Mouse (Mus musculus) liver, embryonic 11.5 days (tissue): ENCODE results near the gene Naxd. TPM values are rescaled to one million over a fixed set of nuclear protein-coding genes. Genes with fewer than 3 reads are reported as not detected.

Experiments used
- ATAC-seq: fragments of 200-750 bp; cut with Nextera tagmentation; replicated peaks from 2 replicates; pipeline ENCODE4 v1.8.0; 2017; ENCODE audit warnings: moderate number of reproducible peaks, mild to moderate bottlenecking, moderate TSS enrichment, moderate library complexity; ENCODE audit not compliant: low FRiP score
- DNase-seq: peaks from one replicate; pipeline ENCODE4 v3.0.0-alpha.2; 2017; ENCODE audit warnings: low spot score
- H3K27ac ChIP-seq: fragments of 300-500 bp; sonication (generic); 2 replicates; pipeline ENCODE4 v1.5.1; 2014; ENCODE audit warnings: mild to moderate bottlenecking, low read depth, low read length, control low read depth
- H3K27me3 ChIP-seq: fragments of 300-500 bp; sonication (generic); replicated peaks from 2 replicates; pipeline ENCODE4 v1.6.1; 2014; ENCODE audit warnings: low read length, mixed read lengths; ENCODE audit not compliant: control insufficient read depth, insufficient read depth
- H3K36me3 ChIP-seq: fragments of 300-500 bp; sonication (generic); 2 replicates; pipeline ENCODE4 v1.6.1; 2014; ENCODE audit warnings: mild to moderate bottlenecking, low read length, moderate library complexity, mixed read lengths; ENCODE audit not compliant: control insufficient read depth, insufficient read depth
- H3K4me1 ChIP-seq: fragments of 300-500 bp; sonication (generic); replicated peaks from 2 replicates; pipeline ENCODE4 v1.6.1; 2014; ENCODE audit warnings: low read length, mixed read lengths; ENCODE audit not compliant: control insufficient read depth, insufficient read depth
- H3K4me2 ChIP-seq: fragments of 300-500 bp; sonication (generic); 2 replicates; pipeline ENCODE4 v1.6.1; 2014; ENCODE audit warnings: mild to moderate bottlenecking, control low read depth, moderate library complexity
- H3K4me3 ChIP-seq: fragments of 300-500 bp; sonication (generic); 2 replicates; pipeline ENCODE4 v1.5.1; 2014; ENCODE audit warnings: low read depth, low read length, control low read depth
- H3K9ac ChIP-seq: fragments of 300-500 bp; sonication (generic); 2 replicates; pipeline ENCODE4 v1.6.1; 2014; ENCODE audit warnings: low read depth, low read length, control low read depth
- H3K9me3 ChIP-seq: fragments of 300-500 bp; sonication (generic); 2 replicates; pipeline ENCODE4 v1.6.1; 2016; ENCODE audit warnings: low read length, inconsistent platforms, mixed read lengths; ENCODE audit not compliant: control insufficient read depth
- whole genome bisulfite sequencing: fragments of 180-500 bp; shearing (Covaris S2); extraction: QIAGEN DNeasy Blood & Tissue Kit; methylation state at CpG from one replicate; pipeline ENCODE4 v1.1.7; 2014; 5-methylcytosine and 5-hydroxymethylcytosine counted together
- polyA plus RNA-seq: library from polyadenylated mRNA; unstranded; fragments of >200 nt; fragmentation: Nextera tagmentation; extraction: Ambion mirVana; gene quantifications from 2 replicates; pipeline ENCODE4 v1.2.1, GENCODE M21; 2014

The Naxd gene
- polyA plus RNA-seq, 1 experiment from 2014 or later = 73.8 TPM

DNA sequence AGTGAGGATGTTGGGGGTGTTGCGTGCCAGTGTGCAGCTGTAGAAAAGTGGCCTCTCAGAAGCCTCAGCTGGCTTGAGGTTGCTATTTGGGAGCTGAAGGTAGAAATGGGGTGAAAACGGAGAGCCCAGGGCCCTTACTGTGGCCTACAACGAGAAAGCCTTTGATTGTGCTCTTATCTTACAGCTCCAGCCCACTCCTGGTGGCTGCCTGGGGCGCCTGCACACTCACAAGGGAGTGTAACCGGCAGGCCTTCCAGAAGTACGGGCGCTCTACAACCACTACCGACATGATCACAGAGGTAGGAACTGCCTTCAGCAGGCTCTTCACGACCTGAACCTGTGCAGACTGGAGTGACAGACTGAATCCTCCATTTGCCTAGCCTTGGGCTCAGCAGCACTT is 15.4 kb downstream of the Naxd start:
- ATAC-seq = peak; percentile 86
- H3K4me3 ChIP-seq = no peak overlapping the region
- DNase-seq = no peak
- peak overlapping the region; percentile 83 for H3K27ac ChIP-seq
- 54% methylated on average over 9 of the region's 9 CpGs for WGBS
- peak overlapping the region; percentile 17 for H3K9ac ChIP-seq
- H3K9me3 ChIP-seq = no peaks in the 10 kb centered on the region
- H3K27me3 ChIP-seq = no peaks in the 10 kb centered on the region
- peaks cover 32% of the 10 kb centered on the region for H3K4me1 ChIP-seq
- H3K4me2 ChIP-seq = peak overlapping the region; percentile 45
- H3K36me3 ChIP-seq = peaks cover 52% of the 10 kb centered on the region

DNA sequence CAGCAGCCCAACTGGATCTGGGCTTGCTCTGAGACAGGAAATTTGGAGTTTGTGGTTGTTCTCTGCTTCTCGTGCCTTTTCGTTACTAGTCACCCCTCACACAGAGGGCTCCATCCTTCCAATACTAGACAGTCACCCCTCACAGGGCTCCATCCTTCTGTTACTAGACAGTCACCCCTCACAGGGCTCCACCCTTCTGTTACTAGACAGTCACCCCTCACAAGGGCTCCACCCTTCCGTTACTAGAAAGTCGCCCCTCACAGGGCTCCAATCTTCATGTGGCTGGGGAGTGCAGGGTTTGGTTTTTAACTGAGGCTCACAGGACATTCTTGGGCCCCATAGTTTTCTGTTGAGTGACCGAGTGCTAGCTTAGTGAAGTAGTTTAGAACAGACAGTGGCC is 15.9 kb downstream of the Naxd start:
- H3K9ac ChIP-seq = peak overlapping the region; percentile 12; the same call in 1 of the 2 replicates
- 68% methylated on average over 5 of the region's 5 CpGs for WGBS
- no peak overlapping the region for H3K4me3 ChIP-seq
- H3K9me3 ChIP-seq = no peaks in the 10 kb centered on the region
- H3K4me2 ChIP-seq = peak overlapping the region; percentile 45
- H3K4me1 ChIP-seq = peaks cover 32% of the 10 kb centered on the region
- no peaks in the 10 kb centered on the region for H3K27me3 ChIP-seq
- peak; percentile 66 for ATAC-seq
- H3K36me3 ChIP-seq = peaks cover 52% of the 10 kb centered on the region
- peak overlapping the region; percentile 83 for H3K27ac ChIP-seq
- no peak for DNase-seq

DNA sequence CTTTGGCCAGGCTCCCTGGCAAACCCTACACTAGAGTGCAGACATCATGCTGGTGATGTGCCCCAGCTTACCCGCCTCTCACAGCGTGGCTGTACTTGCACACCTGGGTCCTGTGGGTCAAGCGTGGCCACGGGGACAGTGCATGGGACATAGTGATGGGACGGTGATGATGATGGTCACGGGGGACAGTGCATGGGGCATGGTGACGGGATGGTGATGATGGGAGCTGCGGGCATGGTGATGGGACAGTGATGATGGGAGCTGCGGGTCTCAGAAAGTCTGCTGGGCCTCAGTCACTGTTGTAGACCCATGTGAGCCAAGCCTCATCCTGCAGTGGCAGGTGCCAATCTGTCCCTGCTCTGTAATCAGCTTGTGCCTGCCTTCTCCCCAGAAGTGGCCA is 19.0 kb downstream of the Naxd start:
- Histone ChIP-seq H3K27me3 (no peaks in the 10 kb centered on the region), H3K36me3 (peaks cover 37% of the 10 kb centered on the region), H3K9me3 (no peaks in the 10 kb centered on the region), H3K27ac (no peak overlapping the region), H3K4me2 (no peak overlapping the region), H3K4me1 (peaks cover 32% of the 10 kb centered on the region), H3K9ac (no peak overlapping the region), H3K4me3 (no peak overlapping the region)
- WGBS = 95% methylated on average over 9 of the region's 9 CpGs
- DNase-seq = no peak
- no peak for ATAC-seq

DNA sequence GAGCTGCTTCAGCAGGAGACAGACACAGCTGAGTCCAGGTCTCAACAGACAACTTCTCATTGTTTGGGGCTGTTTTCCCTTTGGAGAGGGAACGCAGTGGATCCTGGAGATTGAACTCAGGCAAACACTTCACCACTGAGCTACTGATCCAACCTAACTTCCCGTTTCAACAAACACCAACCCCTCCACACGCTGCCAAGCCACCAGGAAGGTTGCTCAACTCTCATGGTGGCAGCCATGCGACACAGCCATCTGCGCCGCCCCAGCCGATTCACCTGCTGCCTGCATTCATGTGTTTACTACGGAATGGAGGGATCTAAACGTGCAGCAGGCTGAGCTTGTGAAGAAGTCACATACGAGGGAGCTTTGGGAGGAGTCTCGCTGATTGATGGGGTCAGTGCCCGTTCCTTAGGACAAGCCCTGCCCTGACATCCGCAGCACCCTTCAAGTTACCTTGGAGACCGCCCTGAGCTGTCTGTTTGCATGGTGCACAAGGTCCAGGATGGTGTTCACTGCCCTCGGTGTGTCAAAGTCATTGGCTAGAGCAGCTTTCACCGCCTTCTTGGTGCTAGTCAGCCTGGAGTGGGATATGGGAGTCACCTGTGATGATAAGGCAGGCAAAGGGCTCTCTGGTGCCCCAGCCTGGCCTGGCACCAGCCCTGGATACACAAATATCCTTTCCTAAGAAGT is 20.2 kb downstream of the Naxd start:
- 80% methylated on average over 16 of the region's 16 CpGs for WGBS

DNA sequence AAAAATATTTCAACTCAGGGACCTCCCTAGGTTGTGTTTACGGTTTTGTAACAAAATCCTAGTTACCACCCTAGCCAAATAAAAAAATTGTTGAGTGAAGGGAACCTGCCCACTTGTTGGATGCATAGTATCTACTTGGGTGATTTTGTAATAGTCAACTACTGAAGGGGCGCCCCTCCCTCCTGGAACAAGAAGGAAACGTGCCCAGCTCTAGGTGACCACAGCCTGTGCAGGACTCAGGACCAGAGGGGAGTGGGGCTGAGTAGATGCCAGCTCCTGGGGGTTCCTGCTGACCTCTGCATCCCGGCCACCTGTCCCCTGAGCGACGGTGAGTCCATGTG is 20.7 kb downstream of the Naxd start:
- ATAC-seq = no peak
- no peak overlapping the region for H3K4me2 ChIP-seq
- H3K4me1 ChIP-seq = peaks cover 15% of the 10 kb centered on the region
- H3K4me3 ChIP-seq = no peak overlapping the region
- no peaks in the 10 kb centered on the region for H3K9me3 ChIP-seq
- no peak overlapping the region for H3K9ac ChIP-seq
- no peaks in the 10 kb centered on the region for H3K27me3 ChIP-seq
- peaks cover 22% of the 10 kb centered on the region for H3K36me3 ChIP-seq
- WGBS = 85% methylated on average over 6 of the region's 6 CpGs
- no peak overlapping the region for H3K27ac ChIP-seq
- DNase-seq = no peak

More for the DNA sequence above, 20.2 kb downstream of the Naxd start:
- no peak overlapping the region for H3K27ac ChIP-seq
- H3K9ac ChIP-seq = no peak overlapping the region
- H3K27me3 ChIP-seq = no peaks in the 10 kb centered on the region
- no peak overlapping the region for H3K4me3 ChIP-seq
- peaks cover 20% of the 10 kb centered on the region for H3K4me1 ChIP-seq
- peaks cover 27% of the 10 kb centered on the region for H3K36me3 ChIP-seq
- H3K9me3 ChIP-seq = no peaks in the 10 kb centered on the region
- no peak overlapping the region for H3K4me2 ChIP-seq
- DNase-seq = no peak
- no peak for ATAC-seq

DNA sequence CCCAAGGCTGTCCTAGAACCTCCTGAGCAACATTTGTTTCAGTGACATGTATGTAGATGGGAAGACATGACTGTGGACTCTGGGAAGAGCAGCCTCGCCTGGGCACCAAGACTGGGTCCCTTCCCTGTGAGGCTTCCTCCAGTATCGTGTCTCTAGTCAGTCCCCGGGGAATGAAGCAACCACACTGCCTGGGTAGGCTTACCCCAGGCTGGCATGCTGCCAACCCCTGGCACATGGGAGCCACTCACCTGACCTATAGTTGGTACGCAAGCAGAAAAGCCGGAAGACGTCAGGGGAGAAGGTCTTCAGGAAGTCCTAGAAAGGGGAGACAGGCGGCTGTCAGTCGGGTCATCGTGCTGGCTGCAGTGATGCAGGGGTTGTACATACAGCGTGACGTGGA is 21.4 kb downstream of the Naxd start:
- H3K4me1 ChIP-seq = peaks cover 8% of the 10 kb centered on the region

DNA sequence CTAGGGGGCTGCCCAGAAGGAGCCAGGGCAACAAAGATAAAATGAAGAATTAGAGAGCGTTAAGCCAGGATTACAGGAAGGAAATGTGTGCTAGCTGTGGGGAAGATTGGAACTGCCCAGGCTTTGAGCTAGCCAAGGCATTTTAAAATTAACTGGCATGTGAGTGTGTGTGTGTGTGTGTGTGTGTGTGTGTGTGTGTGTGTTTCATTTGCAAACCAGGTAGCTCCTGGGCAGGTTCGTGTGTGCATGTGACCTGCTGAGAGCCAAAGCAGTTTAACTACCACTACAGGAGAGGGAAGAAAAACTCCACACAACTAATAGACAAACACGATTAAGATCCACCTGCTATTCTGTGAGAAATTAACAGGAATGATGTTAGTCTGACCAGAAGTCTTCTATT is 26.0 kb downstream of the Naxd start:
- ATAC-seq (no peak), DNase-seq (no peak)
- Histone ChIP-seq H3K4me2 (no peak overlapping the region), H3K27me3 (no peaks in the 10 kb centered on the region), H3K4me1 (no peaks in the 10 kb centered on the region), H3K36me3 (peaks cover 7% of the 10 kb centered on the region), H3K9ac (no peak overlapping the region), H3K27ac (no peak overlapping the region), H3K4me3 (no peak overlapping the region), H3K9me3 (no peaks in the 10 kb centered on the region)
- 72% methylated on average over 3 of the region's 3 CpGs for WGBS

More for the DNA sequence above, 21.4 kb downstream of the Naxd start:
- DNase-seq (no peak), ATAC-seq (no peak)
- no peaks in the 10 kb centered on the region for H3K27me3 ChIP-seq
- H3K4me2 ChIP-seq = no peak overlapping the region
- H3K36me3 ChIP-seq = peaks cover 16% of the 10 kb centered on the region
- H3K4me3 ChIP-seq = no peak overlapping the region
- H3K27ac ChIP-seq = no peak overlapping the region
- H3K9ac ChIP-seq = no peak overlapping the region
- H3K9me3 ChIP-seq = no peaks in the 10 kb centered on the region
- 91% methylated on average over 11 of the region's 11 CpGs for WGBS

DNA sequence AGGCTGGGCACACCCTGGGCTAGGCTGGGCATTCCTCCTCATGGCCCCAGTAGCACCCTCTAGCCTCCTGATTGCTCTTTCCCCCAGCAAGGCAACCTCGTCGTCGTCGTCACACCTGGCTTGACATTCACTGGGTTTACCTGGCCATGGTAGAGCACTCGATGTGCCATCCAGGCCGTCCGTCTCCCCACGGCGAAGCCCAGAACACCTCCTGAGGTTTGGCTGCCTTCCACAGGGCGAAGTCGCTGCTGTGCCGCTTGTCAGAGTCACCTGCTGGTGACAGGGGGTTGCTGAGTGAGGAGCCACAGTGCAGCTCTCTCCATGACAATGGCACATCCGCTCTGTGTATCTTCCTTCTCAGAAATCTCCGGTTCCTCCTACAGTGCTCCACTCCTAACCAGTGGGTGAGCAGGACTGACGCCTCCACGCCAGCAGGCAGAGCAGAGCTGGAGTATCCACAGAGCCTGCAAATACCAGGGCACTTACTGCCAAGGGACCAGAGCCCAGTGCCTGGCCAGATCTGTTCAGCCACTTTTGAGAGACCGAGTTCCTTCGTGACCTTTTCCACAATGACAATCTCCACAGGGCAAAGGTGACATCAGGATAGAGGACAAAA is 33.0 kb downstream of the Naxd start:
- Histone ChIP-seq H3K4me1 (no peaks in the 10 kb centered on the region), H3K4me3 (no peak overlapping the region), H3K9ac (no peak overlapping the region), H3K36me3 (peaks cover 16% of the 10 kb centered on the region), H3K27me3 (no peaks in the 10 kb centered on the region), H3K4me2 (no peak overlapping the region), H3K27ac (no peak overlapping the region), H3K9me3 (no peaks in the 10 kb centered on the region)
- WGBS = 85% methylated on average over 18 of the region's 18 CpGs
- no peak for DNase-seq
- ATAC-seq = no peak

DNA sequence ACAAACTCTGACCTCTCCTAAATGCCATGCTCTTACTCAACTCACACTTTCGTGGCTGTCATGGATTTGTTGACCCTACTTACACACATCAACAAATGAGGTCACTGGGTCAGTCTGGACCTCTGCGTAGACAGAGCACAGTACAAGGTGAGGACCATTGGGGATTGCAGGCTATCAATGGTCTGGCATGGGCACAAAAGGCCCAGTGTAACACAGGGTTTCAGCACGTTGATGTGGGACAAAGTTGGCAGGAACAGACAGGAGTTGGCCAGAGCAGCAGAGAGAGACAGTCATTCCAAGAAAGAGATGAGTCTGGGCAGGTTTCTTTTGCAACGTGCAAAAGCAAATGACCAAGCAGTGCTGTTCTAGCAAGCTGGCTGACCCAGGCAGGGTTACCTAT is 33.5 kb downstream of the Naxd start:
- no peaks in the 10 kb centered on the region for H3K4me1 ChIP-seq
- H3K9ac ChIP-seq = no peak overlapping the region
- H3K4me2 ChIP-seq = no peak overlapping the region
- peaks cover 14% of the 10 kb centered on the region for H3K36me3 ChIP-seq
- peak; percentile 39 for ATAC-seq
- H3K27ac ChIP-seq = no peak overlapping the region
- no peak overlapping the region for H3K4me3 ChIP-seq
- H3K9me3 ChIP-seq = no peaks in the 10 kb centered on the region
- 74% methylated on average over 4 of the region's 4 CpGs for WGBS
- H3K27me3 ChIP-seq = no peaks in the 10 kb centered on the region
- DNase-seq = no peak
